Mouse (Mus musculus): ENCODE data around the gene Iqgap2.

Gene Iqgap2

DNA sequence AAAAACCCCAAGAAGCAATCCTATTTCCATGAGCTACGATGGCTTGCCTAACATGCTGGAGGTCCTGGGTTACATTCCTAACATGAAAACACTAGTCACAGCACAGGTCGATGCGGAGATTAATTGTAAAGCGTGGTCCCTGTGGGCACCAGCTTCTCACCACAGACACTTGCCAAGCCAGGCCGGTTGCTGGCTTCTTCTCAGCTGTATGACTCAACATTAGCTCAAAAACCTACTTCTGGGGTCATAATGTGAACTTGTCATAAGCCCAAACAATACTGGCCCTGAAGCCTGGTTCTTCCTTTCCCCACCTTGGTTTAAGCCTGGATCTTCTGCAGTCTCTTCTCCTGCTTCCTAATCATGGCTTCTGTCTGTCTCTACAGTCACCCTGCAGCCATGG lies 306.8 kb downstream of the Iqgap2 start:
- no peak for DNase-seq (ENCODE audit: low read depth, low spot score)

DNA sequence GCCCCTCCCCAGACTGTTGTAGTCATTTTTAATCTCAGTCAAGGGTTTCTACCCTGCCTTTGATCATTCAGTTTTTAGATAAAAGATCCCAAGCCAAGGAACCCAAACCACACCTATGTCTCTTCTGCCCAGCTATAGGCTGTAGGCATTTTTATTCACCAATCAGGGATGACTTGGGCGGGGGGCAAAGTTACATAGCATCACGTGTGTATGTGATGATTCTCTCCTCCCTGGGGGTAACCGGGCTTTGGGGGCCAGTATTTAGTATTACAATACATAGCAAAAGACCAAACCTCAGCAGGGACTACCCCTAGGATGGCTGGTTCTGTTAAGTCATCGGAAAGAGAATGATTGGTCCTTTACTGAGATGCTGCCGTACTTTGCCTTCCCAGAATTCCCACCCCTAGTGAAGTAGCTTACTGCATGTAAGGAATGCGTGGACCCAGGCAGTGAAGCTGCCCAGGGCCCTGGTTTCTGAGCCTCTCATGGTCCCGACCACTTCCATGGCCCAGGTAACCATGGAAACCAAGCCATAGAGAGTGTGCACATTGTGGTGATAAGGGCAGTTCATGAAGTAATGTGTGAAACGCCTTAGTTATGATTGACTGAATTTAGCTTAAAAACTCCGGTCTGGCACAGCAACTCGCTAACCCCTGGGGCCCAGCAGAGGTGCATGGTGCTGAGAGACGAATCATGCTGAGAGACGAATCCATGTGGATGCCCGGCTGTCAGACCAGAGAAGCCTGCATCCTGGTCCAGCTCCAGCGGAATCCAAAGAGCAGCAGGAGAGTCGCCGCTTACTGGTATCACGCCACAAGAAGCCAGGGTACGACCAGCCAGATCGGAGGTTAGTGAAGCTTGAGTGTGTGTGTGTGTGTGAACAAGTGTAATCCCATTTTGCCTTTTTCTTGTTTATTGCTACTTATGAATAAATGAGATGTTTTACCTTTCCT lies 308.2 kb downstream of the Iqgap2 start:
- no peak for DNase-seq (ENCODE audit: low read depth, low spot score)

DNA sequence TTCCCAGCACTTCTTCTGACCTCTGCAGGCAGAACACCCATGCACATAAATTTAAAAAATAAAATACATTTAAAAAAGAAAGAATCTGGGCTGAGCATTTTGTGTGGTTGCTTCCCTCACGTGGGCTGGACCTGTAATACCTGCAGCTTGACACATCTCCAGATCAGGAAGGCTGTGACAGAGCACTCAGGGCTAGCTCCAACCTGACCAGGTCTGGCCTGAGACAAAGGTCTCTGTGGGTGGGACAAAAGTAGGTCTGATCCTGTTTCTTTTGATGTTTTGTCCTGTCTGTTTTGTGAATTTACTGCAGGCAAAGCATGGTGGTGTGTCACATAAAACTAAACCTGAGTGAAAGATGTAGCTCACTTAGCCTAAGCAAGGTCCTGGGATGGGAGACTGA lies 309.9 kb downstream of the Iqgap2 start:
- no peak for DNase-seq (ENCODE audit: low read depth, low spot score)

DNA sequence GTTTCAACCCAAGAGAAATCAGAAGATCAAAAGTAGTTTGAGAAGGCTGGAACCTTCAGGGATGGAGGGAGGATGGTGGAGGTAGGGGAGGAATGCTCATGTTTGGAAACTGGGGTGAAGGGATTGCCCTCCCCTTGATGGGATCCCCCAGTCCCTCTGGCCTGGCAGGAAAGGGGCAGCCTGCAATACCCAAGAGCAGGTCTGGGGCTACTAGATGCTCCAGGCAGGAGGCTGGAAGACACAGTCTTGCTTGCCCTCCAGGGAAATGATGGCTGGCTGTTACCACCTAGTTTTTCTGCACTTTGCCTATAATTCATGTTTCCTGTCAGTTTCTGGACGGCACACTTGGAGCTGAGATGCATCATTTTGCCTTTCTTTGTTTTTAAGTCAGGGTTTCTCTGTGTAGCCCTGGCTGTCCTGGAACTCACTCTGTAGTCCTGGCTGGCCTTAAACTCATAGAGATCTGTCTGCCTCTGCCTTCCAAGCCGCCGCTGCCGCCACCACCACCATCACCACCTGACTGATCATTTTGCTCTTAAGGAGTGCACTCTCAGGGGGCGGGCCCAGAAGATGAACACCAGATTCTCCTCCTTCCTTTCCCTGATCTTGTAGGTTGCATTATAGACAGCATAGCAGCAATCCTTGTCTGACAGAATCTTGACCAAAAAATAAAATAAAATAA lies 313.6 kb downstream of the Iqgap2 start:
- no peak for DNase-seq (ENCODE audit: low read depth, low spot score)

Measured in WW6 (cell line).